Mouse (Mus musculus): ENCODE measurements around the gene Ppp3ca.

The Ppp3ca gene

DNA sequence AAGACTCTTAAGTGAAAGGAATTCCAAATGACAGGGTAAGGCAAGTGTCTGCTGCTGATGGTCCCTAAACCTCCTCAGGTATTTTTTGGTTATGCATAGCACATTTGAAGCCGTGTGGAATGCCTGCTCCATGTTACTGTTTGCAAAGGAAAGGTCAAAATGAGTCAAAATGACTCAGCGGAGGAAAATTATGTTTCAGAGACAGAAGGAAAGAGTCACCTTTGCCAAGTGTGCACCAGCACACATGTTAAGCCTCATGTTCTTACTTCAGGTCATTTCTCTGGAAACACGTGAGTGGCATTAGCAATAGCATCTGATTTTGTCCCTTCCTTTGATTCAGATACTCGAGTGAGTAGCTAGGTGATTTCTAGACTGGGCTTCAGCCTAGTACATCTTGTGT lies 186.1 kb downstream of the Ppp3ca start:
- Histone ChIP-seq H3K9me3 (ENCODE audit: low read length) (peaks cover 6% of the 10 kb centered on the region; the same call in 1 of the 2 replicates), H3K36me3 (ENCODE audit: insufficient read depth, low read length) (no peaks in the 10 kb centered on the region), H3K4me1 (replicated peaks; ENCODE audit: low read depth, low read length) (no peaks in the 10 kb centered on the region), H3K4me3 (replicated peaks; ENCODE audit: low read length) (no peak overlapping the region), H3K27me3 (ENCODE audit: insufficient read depth, low read length) (no peaks in the 10 kb centered on the region)
- TF ChIP-seq CTCF (conservative IDR thresholded peaks at IDR 0.05; ENCODE audit: low read length) (no peak), NANOG (IDR thresholded peaks at IDR 0.05; ENCODE audit: borderline replicate concordance, low read length) (no peak), POU5F1 (IDR thresholded peaks at IDR 0.05; ENCODE audit: borderline replicate concordance, low read length) (no peak)

DNA sequence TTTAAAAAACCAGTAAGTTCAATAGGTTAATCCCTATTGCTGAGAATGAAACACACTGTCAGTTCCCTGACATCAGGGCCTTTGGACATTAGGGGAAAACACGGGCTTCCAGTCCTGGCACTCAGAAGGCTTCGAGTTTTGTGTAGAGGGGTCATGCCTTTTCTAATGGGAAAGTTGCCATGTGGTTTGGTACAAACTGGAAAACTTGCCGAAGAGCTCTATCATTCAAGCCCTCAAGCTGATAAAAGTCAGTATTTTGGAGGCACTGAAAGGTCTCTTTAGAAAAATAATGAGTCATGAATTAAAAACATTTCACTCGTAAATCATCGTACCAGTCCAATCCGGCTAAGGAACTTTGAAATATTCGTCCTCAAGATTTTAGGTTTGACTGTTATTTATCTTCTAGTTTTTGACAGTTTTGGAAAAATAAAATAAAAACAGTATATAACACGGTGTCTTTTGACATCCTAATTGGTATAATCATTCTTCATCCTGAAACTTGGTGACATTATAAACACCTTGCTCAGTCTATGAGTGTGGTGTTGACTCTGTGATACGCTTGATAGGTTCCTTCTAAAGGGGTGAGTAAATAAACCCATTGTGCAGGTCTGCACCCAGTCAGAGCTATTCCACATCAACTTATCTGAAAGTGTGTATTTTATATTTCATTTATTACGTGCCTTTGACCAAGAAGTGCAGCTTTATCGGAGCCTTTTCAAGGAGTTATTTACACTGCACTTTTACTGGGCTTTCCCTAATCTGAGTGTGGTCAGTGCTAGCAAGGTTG lies 192.3 kb downstream of the Ppp3ca start:
- Histone ChIP-seq H3K9me3 (ENCODE audit: low read length) (peaks cover 6% of the 10 kb centered on the region; the same call in 1 of the 2 replicates), H3K36me3 (ENCODE audit: insufficient read depth, low read length) (no peaks in the 10 kb centered on the region), H3K4me1 (replicated peaks; ENCODE audit: low read depth, low read length) (no peaks in the 10 kb centered on the region), H3K27me3 (ENCODE audit: insufficient read depth, low read length) (no peaks in the 10 kb centered on the region), H3K4me3 (replicated peaks; ENCODE audit: low read length) (no peak overlapping the region)
- no peak for TF ChIP-seq NANOG (IDR thresholded peaks at IDR 0.05; ENCODE audit: borderline replicate concordance, low read length)
- no peak for TF ChIP-seq CTCF (conservative IDR thresholded peaks at IDR 0.05; ENCODE audit: low read length)

DNA sequence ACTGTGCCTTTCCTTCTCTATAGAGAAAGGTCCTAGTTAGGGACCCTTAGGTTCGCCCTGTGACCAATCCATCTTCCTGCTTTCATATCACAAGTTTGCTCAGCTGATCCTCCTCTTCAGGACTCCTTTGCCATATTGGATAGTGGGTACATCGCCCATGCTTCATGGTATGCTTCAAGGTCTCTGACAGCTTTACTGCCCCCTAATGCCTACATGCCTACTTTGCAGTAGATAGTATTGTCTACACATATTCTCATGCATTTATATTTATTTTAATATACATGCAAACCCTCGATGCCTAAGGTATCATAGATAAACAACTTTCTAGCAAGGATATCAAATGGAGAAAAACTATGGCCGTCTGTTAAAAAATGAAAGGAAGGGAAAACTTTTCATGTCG lies 193.2 kb downstream of the Ppp3ca start:
- Histone ChIP-seq H3K4me1 (replicated peaks; ENCODE audit: low read depth, low read length) (no peaks in the 10 kb centered on the region), H3K4me3 (replicated peaks; ENCODE audit: low read length) (no peak overlapping the region), H3K27me3 (ENCODE audit: insufficient read depth, low read length) (no peaks in the 10 kb centered on the region), H3K36me3 (ENCODE audit: insufficient read depth, low read length) (no peaks in the 10 kb centered on the region), H3K9me3 (ENCODE audit: low read length) (peaks cover 6% of the 10 kb centered on the region; the same call in 1 of the 2 replicates)
- TF ChIP-seq POU5F1 (IDR thresholded peaks at IDR 0.05; ENCODE audit: borderline replicate concordance, low read length) (no peak), CTCF (conservative IDR thresholded peaks at IDR 0.05; ENCODE audit: low read length) (no peak), NANOG (IDR thresholded peaks at IDR 0.05; ENCODE audit: borderline replicate concordance, low read length) (no peak)

DNA sequence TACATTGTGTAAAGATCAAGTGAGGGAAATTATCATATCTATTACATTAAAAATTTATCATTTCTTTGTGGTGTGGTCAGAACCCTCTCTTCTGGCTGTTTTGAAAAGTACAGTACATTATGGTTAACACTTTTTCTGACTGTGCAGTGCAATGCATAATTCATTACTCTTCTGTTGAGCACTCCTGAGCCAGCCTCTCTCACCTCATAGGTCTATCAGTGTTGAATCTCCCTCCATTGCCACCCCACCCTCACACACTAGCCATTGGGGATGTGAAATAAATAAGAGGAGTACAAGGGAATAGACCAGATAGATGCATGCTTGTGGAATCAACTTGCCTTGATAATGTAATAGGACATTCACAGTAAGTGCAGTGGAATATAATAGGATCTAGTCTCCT lies 194.4 kb downstream of the Ppp3ca start:
- Histone ChIP-seq H3K9me3 (ENCODE audit: low read length) (peaks cover 6% of the 10 kb centered on the region; the same call in 1 of the 2 replicates), H3K4me1 (replicated peaks; ENCODE audit: low read depth, low read length) (no peaks in the 10 kb centered on the region), H3K36me3 (ENCODE audit: insufficient read depth, low read length) (no peaks in the 10 kb centered on the region), H3K27me3 (ENCODE audit: insufficient read depth, low read length) (no peaks in the 10 kb centered on the region), H3K4me3 (replicated peaks; ENCODE audit: low read length) (no peak overlapping the region)
- TF ChIP-seq NANOG (IDR thresholded peaks at IDR 0.05; ENCODE audit: borderline replicate concordance, low read length) (no peak), CTCF (conservative IDR thresholded peaks at IDR 0.05; ENCODE audit: low read length) (no peak), POU5F1 (IDR thresholded peaks at IDR 0.05; ENCODE audit: borderline replicate concordance, low read length) (no peak)

DNA sequence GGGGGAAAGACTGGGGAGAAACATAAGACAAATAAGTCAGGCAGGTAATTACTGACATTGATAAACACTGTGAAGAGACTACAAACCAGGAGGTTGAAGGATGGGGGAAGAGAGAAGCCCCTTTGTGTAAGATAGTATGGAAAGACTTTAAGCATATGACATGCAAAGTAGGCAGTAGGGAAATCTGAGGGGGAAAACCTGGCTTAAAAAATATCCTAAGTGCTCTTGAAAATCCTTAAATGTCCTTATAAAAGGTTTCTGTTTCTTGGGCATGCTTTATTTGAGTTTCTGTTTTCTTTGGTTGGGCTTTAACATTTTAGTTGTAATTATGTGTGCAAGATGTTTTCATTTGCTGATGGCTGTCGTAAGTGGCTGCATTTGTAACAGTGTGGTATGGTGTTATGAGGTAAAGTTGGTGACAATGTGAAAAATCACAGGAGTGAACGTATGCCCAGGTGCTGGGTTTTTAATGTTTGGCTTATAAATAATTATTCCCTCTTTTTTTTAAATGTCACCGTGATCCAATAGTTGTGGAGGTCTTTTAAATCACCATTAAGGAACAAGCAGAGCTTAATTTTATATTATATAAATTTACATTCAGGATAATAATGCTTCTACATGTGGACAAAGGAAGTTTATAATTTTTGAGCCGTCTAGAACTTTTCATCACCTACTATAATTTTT lies 195.4 kb downstream of the Ppp3ca start:
- no peaks in the 10 kb centered on the region for H3K36me3 ChIP-seq (ENCODE audit: insufficient read depth, low read length)
- H3K27me3 ChIP-seq (ENCODE audit: insufficient read depth, low read length): no peaks in the 10 kb centered on the region
- H3K4me3 ChIP-seq (replicated peaks; ENCODE audit: low read length): no peak overlapping the region
- TF ChIP-seq POU5F1 (IDR thresholded peaks at IDR 0.05; ENCODE audit: borderline replicate concordance, low read length): no peak
- no peak for TF ChIP-seq CTCF (conservative IDR thresholded peaks at IDR 0.05; ENCODE audit: low read length)
- TF ChIP-seq NANOG (IDR thresholded peaks at IDR 0.05; ENCODE audit: borderline replicate concordance, low read length): no peak
- H3K4me1 ChIP-seq (replicated peaks; ENCODE audit: low read depth, low read length): no peaks in the 10 kb centered on the region
- H3K9me3 ChIP-seq (ENCODE audit: low read length): no peaks in the 10 kb centered on the region

DNA sequence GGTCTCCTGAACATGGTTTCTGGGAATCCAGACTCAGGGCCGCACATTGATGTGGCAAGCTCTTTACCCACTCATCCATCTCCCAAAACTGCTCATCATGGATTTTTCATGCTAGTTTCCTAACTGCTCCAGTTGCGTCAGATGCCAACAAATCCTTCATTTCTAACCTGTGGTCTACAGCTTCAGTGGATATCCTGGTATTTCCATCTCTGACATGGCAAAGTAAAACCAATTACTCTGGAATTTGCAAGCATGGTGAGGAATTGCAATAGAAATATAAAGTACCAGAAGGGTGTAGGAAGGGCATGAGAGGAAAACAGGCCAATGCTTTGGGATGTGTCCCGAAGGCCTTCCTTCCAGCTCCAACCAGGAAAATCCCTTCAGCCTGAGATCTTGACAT lies 196.2 kb downstream of the Ppp3ca start:
- no peak for TF ChIP-seq POU5F1 (IDR thresholded peaks at IDR 0.05; ENCODE audit: borderline replicate concordance, low read length)
- Histone ChIP-seq H3K27me3 (ENCODE audit: insufficient read depth, low read length) (no peaks in the 10 kb centered on the region), H3K4me3 (replicated peaks; ENCODE audit: low read length) (no peak overlapping the region), H3K36me3 (ENCODE audit: insufficient read depth, low read length) (no peaks in the 10 kb centered on the region), H3K9me3 (ENCODE audit: low read length) (no peaks in the 10 kb centered on the region), H3K4me1 (replicated peaks; ENCODE audit: low read depth, low read length) (no peaks in the 10 kb centered on the region)

DNA sequence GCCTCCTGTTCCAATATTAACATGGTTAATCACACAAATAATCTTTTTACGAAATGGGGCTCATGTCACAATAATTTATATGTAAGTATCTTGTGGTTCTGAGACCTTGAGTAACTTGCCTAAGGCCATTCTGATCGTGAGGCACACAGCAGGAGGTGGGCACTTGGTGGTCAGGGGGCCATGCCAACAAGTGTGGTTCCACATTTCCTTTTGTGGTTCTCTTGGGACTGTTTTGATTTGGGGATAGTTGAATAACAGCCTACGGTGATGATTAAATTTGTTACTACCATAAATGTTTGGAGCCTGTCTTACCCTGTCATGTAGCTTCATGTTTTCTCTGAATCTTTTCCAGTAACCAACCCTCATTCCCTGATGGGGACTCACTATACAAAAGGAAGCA lies 196.6 kb downstream of the Ppp3ca start:
- H3K4me3 ChIP-seq (replicated peaks; ENCODE audit: low read length): no peak overlapping the region
- TF ChIP-seq CTCF (conservative IDR thresholded peaks at IDR 0.05; ENCODE audit: low read length) (no peak), POU5F1 (IDR thresholded peaks at IDR 0.05; ENCODE audit: borderline replicate concordance, low read length) (no peak), NANOG (IDR thresholded peaks at IDR 0.05; ENCODE audit: borderline replicate concordance, low read length) (no peak)
- H3K9me3 ChIP-seq (ENCODE audit: low read length): no peaks in the 10 kb centered on the region
- no peaks in the 10 kb centered on the region for H3K36me3 ChIP-seq (ENCODE audit: insufficient read depth, low read length)
- no peaks in the 10 kb centered on the region for H3K27me3 ChIP-seq (ENCODE audit: insufficient read depth, low read length)
- no peaks in the 10 kb centered on the region for H3K4me1 ChIP-seq (replicated peaks; ENCODE audit: low read depth, low read length)

DNA sequence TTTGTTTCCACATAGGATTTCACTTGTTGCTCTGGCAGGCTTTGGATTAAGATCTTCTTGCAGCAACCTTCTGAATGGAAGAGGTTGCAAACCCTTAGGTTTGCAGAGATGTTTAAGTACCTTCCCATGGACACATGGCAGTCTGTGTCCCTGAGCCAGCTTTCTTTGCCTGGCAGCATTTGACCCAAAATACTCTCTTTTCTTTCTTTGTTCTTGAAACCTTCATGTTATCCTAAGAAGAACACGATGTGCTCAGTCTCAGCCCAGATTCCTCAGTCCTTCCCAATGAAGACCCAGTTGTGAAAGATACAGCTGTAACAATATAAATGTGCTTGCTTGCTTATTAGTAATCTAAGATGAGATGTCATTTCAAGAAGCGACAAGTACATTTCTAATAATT lies 197.4 kb downstream of the Ppp3ca start:
- no peaks in the 10 kb centered on the region for H3K9me3 ChIP-seq (ENCODE audit: low read length)
- no peaks in the 10 kb centered on the region for H3K4me1 ChIP-seq (replicated peaks; ENCODE audit: low read depth, low read length)
- no peak overlapping the region for H3K4me3 ChIP-seq (replicated peaks; ENCODE audit: low read length)
- no peaks in the 10 kb centered on the region for H3K27me3 ChIP-seq (ENCODE audit: insufficient read depth, low read length)
- no peaks in the 10 kb centered on the region for H3K36me3 ChIP-seq (ENCODE audit: insufficient read depth, low read length)
- TF ChIP-seq NANOG (IDR thresholded peaks at IDR 0.05; ENCODE audit: borderline replicate concordance, low read length) (no peak), CTCF (conservative IDR thresholded peaks at IDR 0.05; ENCODE audit: low read length) (no peak), POU5F1 (IDR thresholded peaks at IDR 0.05; ENCODE audit: borderline replicate concordance, low read length) (no peak)
